Mouse (Mus musculus): Measurements from ENCODE around the gene Tmem116. TPM values are rescaled to one million over a fixed set of nuclear protein-coding genes. Genes with fewer than 3 reads are reported as not detected.

Gene Tmem116
- polyA plus RNA-seq, 1 experiment = 0.54 TPM

DNA sequence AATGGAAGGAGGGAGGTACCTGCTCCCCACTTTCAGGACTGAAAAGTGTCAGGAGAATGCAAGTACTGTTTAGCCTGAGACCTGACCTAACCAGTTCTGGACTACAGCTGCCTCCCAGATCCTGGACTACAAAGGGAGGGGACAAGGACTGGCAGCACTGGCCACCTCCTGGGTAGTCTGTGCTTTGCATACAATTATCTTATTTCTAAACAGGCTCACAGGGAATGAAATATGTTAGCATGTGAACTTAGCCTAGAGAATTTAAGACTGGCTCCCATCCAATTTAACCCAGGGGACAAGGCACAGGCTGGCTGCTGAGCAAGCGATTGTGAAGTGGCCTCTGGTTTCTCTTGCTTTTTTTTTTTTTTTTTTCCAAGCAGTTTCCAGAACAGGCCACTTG lies 119.1 kb downstream of the Tmem116 start:
- Histone ChIP-seq H3K36me3 (ENCODE audit: control insufficient read depth, insufficient read depth) (peaks cover 32% of the 10 kb centered on the region), H3K4me3 (ENCODE audit: insufficient read depth, poor library complexity, severe bottlenecking) (no peak overlapping the region), H3ac (ENCODE audit: control insufficient read depth, insufficient read length, low read depth) (no peak overlapping the region), H3K79me2 (ENCODE audit: control insufficient read depth, insufficient read depth) (no peaks in the 10 kb centered on the region), H3K27me3 (ENCODE audit: control insufficient read depth, insufficient read depth, insufficient read length) (no peaks in the 10 kb centered on the region), H3K79me3 (ENCODE audit: low read depth) (no peaks in the 10 kb centered on the region)
- TF ChIP-seq MYOG (IDR thresholded peaks at IDR 0.05; ENCODE audit: control insufficient read depth, extremely low read depth, insufficient read length) (no peak), FOSL1 (IDR thresholded peaks at IDR 0.05; ENCODE audit: insufficient read depth, low read length, poor library complexity, severe bottlenecking) (no peak)

Other genes starting within 250 kb of the Tmem116 start
- gene Rpl6, start 247.4 kb upstream of the Tmem116 start, polyA plus RNA-seq (2012; fragmentation: generic; extraction: Trizol) = 1,946 TPM
- gene Hectd4, start 231.7 kb upstream of the Tmem116 start, polyA plus RNA-seq (2012; fragmentation: generic; extraction: Trizol) = 5.4 TPM
- 19.2 TPM for gene Trafd1, start 66.3 kb upstream of the Tmem116 start, polyA plus RNA-seq (2012; fragmentation: generic; extraction: Trizol)
- gene Naa25, start 54.0 kb upstream of the Tmem116 start, polyA plus RNA-seq (2012; fragmentation: generic; extraction: Trizol) = 16.8 TPM
- gene Erp29, start 613 bp downstream of the Tmem116 start, polyA plus RNA-seq (2012; fragmentation: generic; extraction: Trizol) = 109 TPM
- gene Adam1b, start 51.5 kb downstream of the Tmem116 start, polyA plus RNA-seq (2012; fragmentation: generic; extraction: Trizol) = not detected
- gene Adam1a, start 93.6 kb downstream of the Tmem116 start, polyA plus RNA-seq (2012; fragmentation: generic; extraction: Trizol) = 0.99 TPM
- gene Gm42878, start 93.6 kb downstream of the Tmem116 start, polyA plus RNA-seq (2012; fragmentation: generic; extraction: Trizol) = not detected
- gene Mapkapk5, start 94.0 kb downstream of the Tmem116 start, polyA plus RNA-seq (2012; fragmentation: generic; extraction: Trizol) = 68.7 TPM
- gene Aldh2, start 141.9 kb downstream of the Tmem116 start, polyA plus RNA-seq (2012; fragmentation: generic; extraction: Trizol) = 225 TPM
- 0.77 TPM for gene Acad12, start 167.0 kb downstream of the Tmem116 start, polyA plus RNA-seq (2012; fragmentation: generic; extraction: Trizol)
- gene Acad10, start 208.6 kb downstream of the Tmem116 start, polyA plus RNA-seq (2012; fragmentation: generic; extraction: Trizol) = 1.8 TPM
- gene Brap, start 208.7 kb downstream of the Tmem116 start, polyA plus RNA-seq (2012; fragmentation: generic; extraction: Trizol) = 31.7 TPM